Mouse (Mus musculus) CH12.LX (cell line): ENCODE data around the gene Gm29644. TPM values are rescaled to one million over a fixed set of nuclear protein-coding genes. Genes with fewer than 3 reads are reported as not detected.
"Not testable (repeated sequence)": the region's sequence is repeated elsewhere in the genome, so short reads cannot be mapped to it uniquely, and the experiment has no call there.

ENCODE experiments used
- DNase-seq: peaks from one replicate; pipeline ENCODE4 v3.0.0-alpha.2; 2013; ENCODE audit errors: extremely low read depth
- H3K27ac ChIP-seq: 2 replicates; pipeline ENCODE4 v1.5.1; 2012; ENCODE audit warnings: low read depth, mild to moderate bottlenecking, control low read depth, moderate library complexity; ENCODE audit not compliant: insufficient read depth
- H3K27me3 ChIP-seq: replicated peaks from 2 replicates; pipeline ENCODE3; 2012; ENCODE audit warnings: inconsistent platforms
- H3K36me3 ChIP-seq, 2 experiments: replicated peaks in 1 of 2; 2 replicates each; pipeline versions ENCODE3 to v1.6.1; 2012; ENCODE audit warnings: inconsistent platforms in 1 of 2, low read length in 1 of 2, mild to moderate bottlenecking in 1 of 2, mixed read lengths in 1 of 2, moderate library complexity in 1 of 2; ENCODE audit not compliant: control insufficient read depth in 1 of 2, insufficient read depth in 1 of 2
- H3K4me1 ChIP-seq, 2 experiments: 2 replicates each; pipeline ENCODE4 v1.6.1; 2012; ENCODE audit warnings: inconsistent platforms in 1 of 2, moderate library complexity in 1 of 2; ENCODE audit not compliant: insufficient read depth in 2 of 2, control insufficient read depth in 1 of 2
- H3K4me2 ChIP-seq: 2 replicates; pipeline ENCODE4 v1.6.1; 2012; ENCODE audit warnings: low read depth, mild to moderate bottlenecking, control low read depth; ENCODE audit not compliant: poor library complexity, insufficient read depth, severe bottlenecking
- H3K4me3 ChIP-seq, 3 experiments: fragments of 150-350 bp in 1 of 3; sonication (generic) in 1 of 3; replicated peaks in 1 of 3; 2 replicates each; pipeline versions ENCODE3 to v1.5.1; 2011 to 2012; ENCODE audit warnings: low read depth in 2 of 3, low read length in 2 of 3, mild to moderate bottlenecking in 2 of 3, moderate library complexity in 2 of 3, control low read depth in 1 of 3, improper control_type of control experiment in 1 of 3, inconsistent platforms in 1 of 3, mixed read lengths in 1 of 3; ENCODE audit not compliant: poor library complexity in 1 of 3
- H3K79me2 ChIP-seq: replicated peaks from 2 replicates; pipeline ENCODE4 v1.6.1; 2012; ENCODE audit warnings: mild to moderate bottlenecking, moderate library complexity; ENCODE audit not compliant: control insufficient read depth, poor library complexity, insufficient read depth, severe bottlenecking; ENCODE audit errors: extremely low read depth
- H3K9ac ChIP-seq: 2 replicates; pipeline ENCODE4 v1.6.1; 2012; ENCODE audit warnings: low read depth, mild to moderate bottlenecking, control low read depth, moderate library complexity; ENCODE audit not compliant: insufficient read depth
- H3K9me3 ChIP-seq: replicated peaks from 2 replicates; pipeline ENCODE3; 2012; ENCODE audit warnings: low read length, inconsistent platforms, mixed read lengths
- dilution Hi-C: fragments of 300-500 bp; cut with MboI; formaldehyde crosslinking; loops from 2 replicates; pipeline ENCODE4 v1.14.3; 2020; ENCODE audit warnings: low sequenced_read_pairs; ENCODE audit not compliant: extremely low pct_unique_long_range_greater_than_20kb, extremely low pct_ligation_motif_present
- in situ Hi-C: fragments of 300-500 bp; cut with MboI; formaldehyde crosslinking; loops from 3 replicates; pipeline ENCODE4 v1.14.3; 2019; ENCODE audit warnings: low sequenced_read_pairs, low pct_ligation_motif_present, low pct_unique_long_range_greater_than_20kb, mixed read lengths
- polyA plus RNA-seq: library from polyadenylated mRNA; unstranded; fragments of >175 nt; gene quantifications from 2 replicates; pipeline ENCODE4 v1.2.1, GENCODE M21; 2012; ENCODE audit warnings: low read depth; ENCODE audit not compliant: insufficient read length
- total RNA-seq, 2 experiments: library from RNA; depleted of rRNA; stranded (reverse); fragments of 300-350 nt in 1 of 2; fragments of >200 nt in 1 of 2; gene quantifications; 2 replicates each; pipeline ENCODE4 v1.2.3; 2012 to 2014

Gm29644 gene
- not detected in 2 replicates for total RNA-seq (2012; rRNA removed)
- total RNA-seq (2014; rRNA removed) = not detected in 2 replicates
- not detected in 2 replicates for polyA plus RNA-seq

GRCm38 (mm10) chrY:70303187-70303586 lies at the start of gene Gm29644, which contains the start of gene Gm29423:
TSS of gene Gm29644 (minus strand) at chrY:70303343.
TSS of gene Gm29423 (minus strand) at chrY:70303287.
- H3K79me2 ChIP-seq, DNase-seq, H3K4me1 ChIP-seq, H3K4me2 ChIP-seq, H3K36me3 ChIP-seq, H3K9ac ChIP-seq, dilution Hi-C loops, H3K9me3 ChIP-seq, H3K4me3 ChIP-seq, in situ Hi-C loops, H3K27me3 ChIP-seq, H3K27ac ChIP-seq: not testable (repeated sequence)

- DNase-seq, H3K27ac ChIP-seq, H3K9me3 ChIP-seq, H3K4me3 ChIP-seq, H3K27me3 ChIP-seq, H3K4me2 ChIP-seq, H3K9ac ChIP-seq, dilution Hi-C loops, H3K36me3 ChIP-seq, H3K4me1 ChIP-seq, in situ Hi-C loops, H3K79me2 ChIP-seq: not testable (repeated sequence)
Measured at GRCm38 (mm10) chrY:70273542-70273941, 29.6 kb downstream of the Gm29644 start, which contains the start of gene Gm21118. TSS of gene Gm21118 (minus strand) at chrY:70273642.

Other genes starting within 250 kb of the Gm29644 start
- gene Gm21118, start 29.7 kb downstream of the Gm29644 start, total RNA-seq (2012; rRNA removed) = not detected in 2 replicates
- not detected in 2 replicates for gene Gm21118, start 29.7 kb downstream of the Gm29644 start, total RNA-seq (2014; rRNA removed)
- not detected in 2 replicates for gene Gm21118, start 29.7 kb downstream of the Gm29644 start, polyA plus RNA-seq
- not detected in 2 replicates for gene Gm29423, start 56 bp downstream of the Gm29644 start, total RNA-seq (2012; rRNA removed)
- not detected in 2 replicates for gene Gm29423, start 56 bp downstream of the Gm29644 start, total RNA-seq (2014; rRNA removed)
- not detected in 2 replicates for gene Gm29423, start 56 bp downstream of the Gm29644 start, polyA plus RNA-seq
- not detected in 2 replicates for gene Gm20888, start 138.5 kb upstream of the Gm29644 start, total RNA-seq (2012; rRNA removed)
- gene Gm20888, start 138.5 kb upstream of the Gm29644 start, total RNA-seq (2014; rRNA removed) = not detected in 2 replicates
- not detected in 2 replicates for gene Gm20888, start 138.5 kb upstream of the Gm29644 start, polyA plus RNA-seq